Mouse (Mus musculus): ENCODE measurements around the gene Apeh.

The Apeh gene

DNA sequence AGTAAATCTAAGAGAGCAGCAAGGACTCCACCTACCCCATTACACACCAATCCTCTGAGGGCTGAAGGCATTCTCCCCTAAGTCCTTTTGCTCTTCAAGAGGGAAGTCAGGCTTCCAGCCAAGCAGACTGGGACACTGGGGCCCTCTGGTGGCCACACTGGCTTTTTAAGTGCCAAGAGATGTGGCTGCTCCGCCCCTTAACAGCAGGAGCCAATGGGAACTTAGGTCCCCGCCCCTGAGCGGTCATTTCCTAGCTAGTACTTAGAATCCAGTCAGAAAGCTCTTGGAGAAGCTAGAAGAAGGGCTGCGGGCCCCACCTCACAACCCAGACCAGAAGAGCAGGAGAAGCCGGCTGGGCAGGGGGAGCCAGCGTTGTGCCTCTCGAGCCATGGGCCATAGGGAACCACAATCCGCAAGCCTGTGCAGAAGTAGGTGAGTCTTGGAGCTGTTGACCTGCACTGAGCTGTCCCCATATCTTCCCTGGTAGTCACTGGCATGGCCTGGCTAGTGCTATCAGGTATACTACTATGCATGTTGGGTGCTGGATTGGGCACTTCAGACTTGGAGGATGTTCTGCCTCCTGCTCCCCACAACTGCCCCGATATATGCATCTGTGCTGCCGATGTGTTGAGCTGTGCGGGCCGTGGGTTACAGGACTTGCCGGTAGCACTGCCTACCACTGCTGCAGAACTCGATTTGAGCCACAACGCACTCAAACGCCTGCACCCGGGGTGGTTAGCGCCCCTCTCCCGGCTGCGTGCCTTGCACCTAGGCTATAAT, 41.3 kb downstream of the Apeh start, which contains the start of gene Amigo3:
Gene Amigo3, plus strand, starts transcription at position 275 of the 780 bp plus-strand sequence.
- DNase-seq (ENCODE audit: extremely low read depth, insufficient read length, low spot score): peak; percentile 81

DNA sequence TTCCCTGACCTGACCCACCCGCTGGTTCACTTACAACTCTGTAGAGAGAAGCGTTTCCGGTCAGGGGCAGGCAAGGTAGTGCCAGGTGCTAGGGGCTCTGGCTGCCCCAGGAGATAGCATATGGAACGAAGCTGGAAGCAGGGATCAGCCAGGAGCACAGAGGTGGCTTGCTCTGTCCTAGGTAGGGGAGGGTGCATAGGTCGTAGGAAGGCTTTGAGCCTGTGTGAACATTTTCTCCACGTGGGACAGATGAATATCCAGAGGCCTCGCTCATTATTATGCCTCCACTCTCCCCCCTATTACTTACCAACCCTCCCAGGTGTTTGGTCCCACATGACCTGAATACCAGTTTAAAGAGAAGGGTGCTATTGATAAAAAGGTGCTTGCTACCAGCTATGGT, 42.0 kb downstream of the Apeh start:
- no peak for DNase-seq (ENCODE audit: extremely low read depth, insufficient read length, low spot score)

DNA sequence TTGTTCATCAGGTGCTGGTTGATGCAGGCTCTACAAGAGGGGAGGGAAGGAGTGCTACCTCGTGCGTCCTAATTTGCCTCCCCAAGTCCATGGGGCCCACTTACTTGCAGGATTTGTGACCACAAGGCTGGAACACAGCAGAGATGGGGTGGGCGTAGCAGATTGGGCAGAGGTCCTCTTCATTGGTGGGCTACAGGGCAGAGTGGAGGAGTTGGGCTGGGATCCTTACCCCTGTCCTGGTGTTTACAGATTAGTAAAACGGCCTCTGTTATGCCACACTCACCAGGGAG, 42.5 kb downstream of the Apeh start:
- no peak for DNase-seq (ENCODE audit: extremely low read depth, insufficient read length, low spot score)

DNA sequence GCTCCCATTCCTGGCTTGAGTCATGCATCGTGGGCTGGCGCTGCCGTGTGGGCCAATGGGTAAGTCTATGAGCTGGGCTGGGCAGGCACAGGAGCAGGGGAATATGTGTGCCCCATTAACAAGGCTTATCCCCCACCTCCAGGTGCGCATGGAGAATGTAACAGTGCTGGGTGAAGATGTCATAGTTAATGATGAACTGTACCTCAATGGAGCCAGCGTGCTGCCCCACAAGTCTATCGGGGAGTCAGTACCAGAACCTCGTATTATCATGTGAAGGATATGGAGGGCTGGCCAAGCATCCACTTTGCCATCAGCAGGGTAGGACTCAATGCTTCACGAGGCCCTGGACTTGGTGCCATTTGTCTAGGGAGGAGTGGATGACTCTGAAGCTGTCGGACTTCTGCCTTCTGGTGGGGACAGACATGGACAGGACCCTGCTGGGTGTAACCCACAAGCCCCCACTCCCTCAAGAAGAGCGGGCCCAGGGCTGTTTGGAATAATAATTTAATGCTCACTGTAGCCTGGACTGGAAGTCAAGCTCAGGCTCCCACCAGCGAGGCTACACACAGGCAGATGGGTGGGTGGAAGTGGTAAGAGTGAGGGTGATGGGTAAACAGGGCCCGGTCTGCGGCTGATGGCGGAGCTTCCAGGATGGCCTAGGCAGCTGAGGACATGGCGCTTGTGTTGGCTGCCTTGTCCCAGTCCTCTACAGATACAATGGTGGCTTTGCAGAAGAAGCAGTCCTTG, 43.0 kb downstream of the Apeh start:
- DNase-seq (ENCODE audit: extremely low read depth, insufficient read length, low spot score): no peak

DNA sequence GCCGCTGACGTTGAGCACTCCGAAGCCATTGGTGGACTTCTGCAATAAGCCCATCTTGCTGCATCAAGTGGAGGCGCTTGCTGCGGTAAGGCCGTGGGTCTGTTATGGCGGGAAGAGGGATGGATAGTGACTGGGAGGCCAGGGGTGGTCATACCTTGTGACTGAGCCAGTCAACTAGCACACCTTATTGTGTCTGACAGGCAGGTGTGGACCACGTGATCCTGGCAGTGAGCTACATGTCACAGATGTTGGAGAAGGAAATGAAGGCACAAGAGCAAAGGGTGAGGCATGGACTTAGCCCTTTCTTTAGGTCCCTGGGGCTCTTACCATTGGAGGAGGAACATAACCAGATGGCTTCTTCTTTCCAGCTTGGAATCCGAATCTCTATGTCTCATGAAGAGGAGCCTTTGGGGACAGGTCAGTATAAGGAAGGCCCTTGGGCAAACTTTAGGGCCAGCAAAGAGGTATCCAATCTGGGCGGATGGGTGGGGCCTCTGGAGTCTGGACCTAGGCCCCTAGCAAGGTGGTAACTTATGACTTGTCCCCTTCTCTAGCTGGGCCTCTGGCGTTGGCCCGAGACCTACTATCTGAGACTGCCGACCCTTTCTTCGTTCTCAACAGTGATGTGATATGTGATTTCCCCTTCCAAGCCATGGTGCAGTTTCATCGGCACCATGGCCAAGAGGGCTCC, 44.7 kb downstream of the Apeh start:
- no peak for DNase-seq (ENCODE audit: extremely low read depth, insufficient read length, low spot score)

DNA sequence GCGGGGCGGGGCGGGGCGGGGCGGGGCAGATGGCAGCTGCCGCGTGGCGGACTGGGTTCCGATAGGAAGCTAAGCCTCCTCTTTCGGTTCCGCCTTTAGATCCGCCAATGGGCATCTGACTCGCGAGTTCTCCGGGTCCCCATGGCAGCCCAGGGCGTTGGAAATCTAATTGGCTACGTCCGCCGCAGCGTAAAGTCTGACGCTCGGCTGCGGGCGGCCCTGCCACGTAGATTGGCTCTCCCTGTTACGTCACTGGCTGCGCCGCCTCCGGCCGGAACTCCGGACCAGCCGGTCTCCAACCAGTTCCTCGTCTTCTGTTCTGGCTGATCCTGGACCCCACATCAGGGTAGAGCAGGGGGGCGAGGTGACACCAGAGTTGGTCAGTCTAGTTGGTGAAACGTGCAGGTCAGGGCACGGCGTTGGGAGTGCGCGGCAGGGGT, 45.4 kb downstream of the Apeh start, which contains the start of gene Gmppb:
Gene Gmppb, plus strand, starts transcription at position 227 of the 440 bp plus-strand sequence.
- peak; percentile 97 for DNase-seq (ENCODE audit: extremely low read depth, insufficient read length, low spot score)

DNA sequence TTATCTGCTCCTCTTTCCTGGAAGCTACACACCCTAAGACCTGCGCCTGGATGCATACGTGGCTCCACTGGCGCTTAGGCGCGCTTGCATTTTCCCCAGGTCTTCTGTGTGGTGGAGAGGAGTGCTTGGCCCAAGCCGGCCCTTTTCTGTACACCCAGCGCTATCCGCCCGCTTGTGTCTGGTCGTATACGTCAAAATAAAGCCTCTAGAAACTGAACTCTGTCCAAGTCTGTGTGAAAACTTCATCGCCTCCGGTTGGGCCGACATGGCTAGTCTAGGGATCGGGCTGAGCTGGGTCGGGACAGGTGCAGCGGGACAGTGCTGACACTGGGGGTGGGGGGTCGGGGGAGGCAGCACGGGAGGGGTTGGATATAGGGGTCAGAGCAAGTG, 45.8 kb downstream of the Apeh start:
- DNase-seq (ENCODE audit: extremely low read depth, insufficient read length, low spot score): no peak

DNA sequence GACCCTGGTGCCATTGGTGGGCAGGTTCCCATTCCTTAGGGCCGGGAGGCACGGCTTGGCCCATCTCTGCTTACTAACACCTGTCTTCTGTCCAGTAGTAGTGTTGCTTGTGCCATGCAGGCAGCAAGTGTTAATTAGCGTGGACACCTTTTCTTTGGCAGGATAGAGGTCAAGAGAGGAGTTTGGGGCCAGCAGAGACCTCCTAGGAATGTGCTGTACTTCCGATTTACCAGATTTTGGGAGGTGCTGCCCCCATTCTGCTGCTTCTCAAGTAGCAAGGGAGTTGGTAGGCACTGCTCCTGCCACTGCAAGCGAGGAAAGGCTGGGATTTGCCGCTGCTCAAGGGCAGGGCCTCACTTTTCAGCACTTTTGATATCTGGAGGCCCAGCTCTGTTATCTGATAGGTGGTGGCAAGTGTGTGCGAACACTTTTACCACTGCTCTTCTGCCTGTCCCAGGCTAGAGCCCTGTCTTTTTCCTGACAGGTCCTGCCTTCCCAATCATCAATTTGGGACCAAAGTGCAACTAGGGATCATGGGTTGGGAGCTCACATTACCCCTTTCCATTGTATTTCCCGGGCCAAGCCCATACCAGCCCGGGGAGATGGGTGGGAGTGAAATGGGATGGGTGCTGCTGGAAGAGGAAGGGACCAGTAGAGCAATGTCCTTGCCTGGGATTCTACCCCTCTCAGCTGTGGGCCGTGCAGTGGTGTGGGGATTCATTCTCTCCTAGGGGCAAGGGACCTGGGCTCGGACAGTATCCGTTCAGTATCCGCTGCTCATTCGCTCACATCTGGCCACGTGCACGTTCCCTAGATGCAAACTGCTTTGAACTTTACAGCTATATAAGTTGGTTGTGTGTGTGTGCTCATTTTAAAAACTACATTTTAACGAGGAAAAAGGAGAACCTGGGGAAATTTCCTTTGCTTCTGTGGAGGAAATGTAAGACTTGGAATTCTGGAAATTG, 46.5 kb downstream of the Apeh start:
- no peak for DNase-seq (ENCODE audit: extremely low read depth, insufficient read length, low spot score)

DNA sequence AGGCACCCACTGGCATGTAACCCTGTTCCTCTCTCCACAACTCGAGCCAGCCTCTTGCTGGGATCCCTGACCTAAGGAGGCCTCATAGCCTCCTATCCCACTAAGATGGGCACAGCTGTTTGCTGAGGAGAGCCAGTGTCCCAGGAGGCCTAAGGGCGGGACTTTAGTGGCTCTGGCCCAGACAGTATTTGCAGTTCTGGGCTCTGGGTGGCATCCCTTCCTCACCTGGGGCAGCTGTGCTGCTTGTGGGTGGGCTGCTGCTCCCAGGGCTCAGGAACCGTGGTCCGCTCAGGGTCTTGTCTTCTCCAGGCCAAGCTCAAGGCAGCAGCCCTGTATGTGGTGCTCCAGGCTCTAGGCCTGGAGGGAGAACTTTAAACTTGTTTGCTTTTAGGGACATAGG, 47.8 kb downstream of the Apeh start:
- no peak for DNase-seq (ENCODE audit: extremely low read depth, insufficient read length, low spot score)

DNA sequence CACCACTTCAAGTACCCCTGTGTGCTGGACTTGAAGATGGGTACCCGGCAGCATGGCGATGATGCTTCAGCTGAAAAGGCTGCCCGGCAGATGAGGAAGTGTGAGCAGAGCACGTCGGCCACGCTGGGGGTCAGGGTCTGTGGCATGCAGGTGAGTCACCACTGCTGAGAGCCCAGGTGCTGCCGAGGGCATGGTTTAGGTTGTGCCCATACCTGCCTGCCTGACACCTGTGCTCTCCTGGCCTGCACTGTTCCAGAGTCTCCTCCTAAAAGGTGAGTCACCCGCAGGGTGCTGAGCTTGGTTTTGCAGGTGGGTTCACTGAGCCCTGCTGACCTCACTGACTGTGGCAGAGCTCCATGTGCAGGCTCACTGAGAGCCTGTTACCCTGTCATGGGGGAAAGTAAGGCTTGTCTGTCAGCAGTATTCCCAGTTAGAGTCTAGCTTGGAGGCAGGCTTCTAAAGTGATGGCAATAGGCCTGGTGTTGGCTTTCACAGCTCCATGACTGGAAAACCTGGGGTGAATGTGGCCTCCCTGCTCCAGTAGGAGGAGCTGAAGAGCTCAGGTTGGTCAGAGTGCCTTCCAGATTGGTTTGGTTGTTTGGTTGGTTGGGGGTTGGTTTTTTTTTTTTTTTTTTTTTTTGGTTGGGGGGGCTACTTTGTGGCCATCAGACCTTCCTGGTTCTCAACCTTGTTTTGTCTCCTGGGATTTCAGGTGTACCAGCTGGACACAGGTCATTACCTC, 49.5 kb downstream of the Apeh start:
- DNase-seq (ENCODE audit: extremely low read depth, insufficient read length, low spot score): no peak

Measured in 3134 (cell line).